Mouse (Mus musculus) embryonic facial prominence, embryonic 14.5 days (tissue): ENCODE results near the gene Tubgcp6. TPM values are rescaled to one million over a fixed set of nuclear protein-coding genes. Genes with fewer than 3 reads are reported as not detected.

Experiments used
- ATAC-seq: fragments of 200-750 bp; cut with Nextera tagmentation; 2 replicates; pipeline ENCODE4 v1.8.0; 2017; ENCODE audit warnings: low read depth, moderate number of reproducible peaks, moderate TSS enrichment
- DNase-seq: peaks from one replicate; pipeline ENCODE4 v3.0.0-alpha.2; 2015; ENCODE audit warnings: low spot score
- H3K27ac ChIP-seq: fragments of 300-500 bp; sonication (generic); replicated peaks from 2 replicates; pipeline ENCODE4 v1.5.1; 2014; ENCODE audit warnings: low read depth, mild to moderate bottlenecking, low read length, moderate library complexity
- H3K27me3 ChIP-seq: fragments of 300-500 bp; sonication (generic); replicated peaks from 2 replicates; pipeline ENCODE4 v1.6.1; 2014; ENCODE audit warnings: low read length; ENCODE audit not compliant: control insufficient read depth, insufficient read depth
- H3K36me3 ChIP-seq: fragments of 300-500 bp; sonication (generic); 2 replicates; pipeline ENCODE4 v1.6.1; 2014; ENCODE audit warnings: low read length, mixed read lengths; ENCODE audit not compliant: control insufficient read depth, insufficient read depth
- H3K4me1 ChIP-seq: fragments of 300-500 bp; sonication (generic); 2 replicates; pipeline ENCODE4 v1.6.1; 2014; ENCODE audit warnings: antibody characterized with exemption, low read length; ENCODE audit not compliant: control insufficient read depth, insufficient read depth
- H3K4me2 ChIP-seq: fragments of 300-500 bp; sonication (generic); 2 replicates; pipeline ENCODE4 v1.6.1; 2014; ENCODE audit warnings: low read depth, mild to moderate bottlenecking, low read length, moderate library complexity, mixed read lengths
- H3K4me3 ChIP-seq: fragments of 300-500 bp; sonication (generic); 2 replicates; pipeline ENCODE4 v1.5.1; 2014; ENCODE audit warnings: low read depth, mild to moderate bottlenecking, low read length
- H3K9ac ChIP-seq: fragments of 300-500 bp; sonication (generic); 2 replicates; pipeline ENCODE4 v1.6.1; 2014; ENCODE audit warnings: low read depth, mild to moderate bottlenecking, low read length, moderate library complexity, mixed read lengths
- H3K9me3 ChIP-seq: fragments of 300-500 bp; sonication (generic); 2 replicates; pipeline ENCODE4 v1.6.1; 2016; ENCODE audit warnings: low read length; ENCODE audit not compliant: control insufficient read depth
- WGBS: fragments of 180-500 bp; shearing (Covaris S2); extraction: QIAGEN DNeasy Blood & Tissue Kit; methylation state at CpG from one replicate; pipeline ENCODE4 v1.1.7; 2014; 5-methylcytosine and 5-hydroxymethylcytosine counted together
- polyA plus RNA-seq: library from polyadenylated mRNA; unstranded; fragments of >200 nt; fragmentation: Nextera tagmentation; extraction: Ambion mirVana; gene quantifications from 2 replicates; pipeline ENCODE4 v1.2.1, GENCODE M21; 2014

Tubgcp6 gene
- polyA plus RNA-seq, 1 experiment from 2014 or later: 13.9 TPM

- Histone ChIP-seq H3K4me1 (no peaks in the 10 kb centered on the region), H3K27ac (no peak overlapping the region), H3K4me2 (no peak overlapping the region), H3K9ac (no peak overlapping the region), H3K27me3 (peaks cover 58% of the 10 kb centered on the region), H3K36me3 (no peaks in the 10 kb centered on the region), H3K4me3 (no peak overlapping the region), H3K9me3 (no peaks in the 10 kb centered on the region)
- ATAC-seq: no peak
- no peak for DNase-seq
- 90% methylated on average over 6 of the region's 6 CpGs for WGBS
Observed at GRCm38 (mm10) chr15:89061761-89062517, 61.0 kb downstream of the Tubgcp6 start.

GRCm38 (mm10) chr15:89060811-89061460, 62.0 kb downstream of the Tubgcp6 start:
- Histone ChIP-seq H3K9ac (no peak overlapping the region), H3K9me3 (no peaks in the 10 kb centered on the region), H3K4me1 (no peaks in the 10 kb centered on the region), H3K36me3 (no peaks in the 10 kb centered on the region), H3K4me3 (0 out of 2 replicates have a peak overlapping the region, but pooled peaks have one; percentile 67), H3K4me2 (peak overlapping the region; percentile 95; the same call in 1 of the 2 replicates), H3K27ac (no peak overlapping the region), H3K27me3 (peaks cover 51% of the 10 kb centered on the region)
- ATAC-seq (no peak), DNase-seq (no peak)
- WGBS: 88% methylated on average over 12 of the region's 12 CpGs

- H3K4me3 ChIP-seq: peak overlapping the region; percentile 67
- no peak overlapping the region for H3K27ac ChIP-seq
- 15% methylated on average over 5 of the region's 48 CpGs for WGBS
- H3K27me3 ChIP-seq: peaks cover 47% of the 10 kb centered on the region
- no peaks in the 10 kb centered on the region for H3K4me1 ChIP-seq
- ATAC-seq (peak; percentile 62), DNase-seq (peak; percentile 16)
- H3K9me3 ChIP-seq: no peaks in the 10 kb centered on the region
- no peaks in the 10 kb centered on the region for H3K36me3 ChIP-seq
- H3K4me2 ChIP-seq: peak overlapping the region; percentile 95
- peak overlapping the region; percentile 75 for H3K9ac ChIP-seq
Observed at GRCm38 (mm10) chr15:89060032-89060681, 62.8 kb downstream of the Tubgcp6 start.

- ATAC-seq: peak; percentile 27
- no peak within 1 kb of the TSS for H3K27ac ChIP-seq
- peak within 1 kb of the TSS; percentile 75 for H3K9ac ChIP-seq
- no peak for DNase-seq
- 1% methylated on average over 28 of the region's 57 CpGs for WGBS
- H3K4me1 ChIP-seq: no peaks in the 10 kb centered on the region
- H3K27me3 ChIP-seq: peaks cover 46% of the 10 kb centered on the region
- H3K9me3 ChIP-seq: no peaks in the 10 kb centered on the region
- H3K36me3 ChIP-seq: no peaks in the 10 kb centered on the region
- H3K4me2 ChIP-seq: peak within 1 kb of the TSS; percentile 95
- peak within 1 kb of the TSS; percentile 67 for H3K4me3 ChIP-seq
Observed at GRCm38 (mm10) chr15:89059161-89059931, 63.6 kb downstream of the Tubgcp6 start, which contains the start of gene Panx2. Panx2 (plus strand) TSS chr15:89059734.

- Histone ChIP-seq H3K4me1 (no peaks in the 10 kb centered on the region), H3K27me3 (peaks cover 46% of the 10 kb centered on the region)
- 30% methylated on average over 6 of the region's 6 CpGs for WGBS
Observed at GRCm38 (mm10) chr15:89058736-89059135, 64.2 kb downstream of the Tubgcp6 start.

GRCm38 (mm10) chr15:89054666-89055065, 68.2 kb downstream of the Tubgcp6 start:
- H3K4me2 ChIP-seq: no peak overlapping the region
- H3K27me3 ChIP-seq: peaks cover 25% of the 10 kb centered on the region
- H3K27ac ChIP-seq: no peak overlapping the region
- H3K4me3 ChIP-seq: no peak overlapping the region
- no peaks in the 10 kb centered on the region for H3K4me1 ChIP-seq
- ATAC-seq (no peak), DNase-seq (no peak)
- no peaks in the 10 kb centered on the region for H3K9me3 ChIP-seq
- WGBS: 90% methylated on average over 7 of the region's 7 CpGs
- no peak overlapping the region for H3K9ac ChIP-seq
- H3K36me3 ChIP-seq: no peaks in the 10 kb centered on the region

More at GRCm38 (mm10) chr15:89058736-89059135, 64.2 kb downstream of the Tubgcp6 start:
- Histone ChIP-seq H3K27ac (no peak overlapping the region), H3K36me3 (no peaks in the 10 kb centered on the region), H3K9ac (peak overlapping the region; percentile 75), H3K4me2 (peak overlapping the region; percentile 95), H3K9me3 (no peaks in the 10 kb centered on the region), H3K4me3 (peak overlapping the region; percentile 67; the same call in 1 of the 2 replicates)
- ATAC-seq (no peak), DNase-seq (no peak)
